Mouse (Mus musculus): Measurements from ENCODE around the gene Uso1. TPM values are rescaled to one million over a fixed set of nuclear protein-coding genes. Genes with fewer than 3 reads are reported as not detected.

Uso1 gene
- 81.3 TPM for polyA plus RNA-seq (2015; fragmentation: Illumina TruSeq; extraction: RNeasy Lipid Tissue Mini Kit (QIAGEN cat#74804); ENCODE audit: insufficient read depth, low replicate concordance)

DNA sequence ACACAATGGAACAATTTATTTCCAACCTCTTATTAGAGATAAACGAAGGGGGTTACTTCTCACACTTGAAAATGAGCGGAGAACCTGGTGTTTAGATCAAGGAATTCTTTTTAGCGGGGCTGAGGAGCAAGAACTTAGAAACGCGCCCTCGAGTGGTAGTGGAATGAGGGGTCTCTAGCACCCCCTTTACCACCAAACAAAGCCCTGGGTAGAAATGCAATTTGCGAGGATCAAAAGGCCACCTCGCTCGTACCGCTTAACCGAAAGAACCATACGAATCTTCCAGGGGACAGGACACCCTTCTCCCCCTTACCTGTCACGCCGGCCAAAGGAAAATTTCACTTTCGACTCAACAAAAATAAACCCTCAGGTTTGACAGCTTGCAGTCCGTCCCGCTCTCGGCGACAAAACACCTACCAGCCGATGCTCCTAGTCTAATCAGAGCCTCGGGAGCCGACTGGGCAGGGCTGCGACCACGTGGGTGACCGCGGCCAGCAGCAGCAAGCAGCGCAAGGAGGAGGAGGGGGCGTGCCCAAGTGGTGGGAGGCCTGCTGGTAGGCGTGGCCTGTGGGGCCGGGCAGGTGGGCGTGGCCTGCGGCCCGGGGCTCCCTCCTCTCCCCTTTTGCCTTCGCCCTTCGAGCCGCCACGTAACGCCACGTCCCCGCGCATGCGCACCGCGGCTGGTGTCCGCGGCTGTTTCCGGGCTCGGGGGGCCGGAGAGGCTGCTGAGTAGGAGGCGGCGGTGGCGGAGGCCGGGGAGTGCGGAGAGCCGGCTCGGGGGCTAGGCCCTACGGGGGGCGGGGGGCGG lies at the start of gene Uso1:
Uso1 (plus strand) TSS at position 700 of the 808 bp plus-strand sequence.

DNA sequence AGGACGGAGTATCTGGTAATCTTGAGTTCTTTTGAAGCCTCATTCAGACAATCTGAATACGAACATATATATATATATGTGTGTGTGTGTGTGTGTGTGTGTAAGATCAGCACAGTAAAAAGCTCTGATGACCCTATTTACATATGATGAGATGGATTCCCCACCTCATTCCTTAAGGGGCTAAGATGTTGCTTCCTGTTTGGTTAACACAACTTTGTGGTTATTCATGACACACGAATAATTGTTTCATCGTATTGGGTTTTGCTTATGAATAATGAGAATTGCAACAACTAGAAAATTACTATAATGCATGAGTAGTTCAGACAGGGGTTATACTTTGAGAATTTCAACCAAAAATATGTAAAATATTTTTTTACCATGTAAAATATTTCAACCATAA lies 77.6 kb downstream of the Uso1 start, which contains the start of gene U90926:
U90926 (minus strand) TSS at position 101 of the 400 bp plus-strand sequence.

Other genes with a start within 250 kb of the Uso1 start
- 121 TPM for gene Rchy1, start 174.9 kb upstream of the Uso1 start, polyA plus RNA-seq (2015; fragmentation: Illumina TruSeq; extraction: RNeasy Lipid Tissue Mini Kit (QIAGEN cat#74804); ENCODE audit: insufficient read depth, low replicate concordance)
- 0.59 TPM for gene Odaph, start 150.5 kb upstream of the Uso1 start, polyA plus RNA-seq (2015; fragmentation: Illumina TruSeq; extraction: RNeasy Lipid Tissue Mini Kit (QIAGEN cat#74804); ENCODE audit: insufficient read depth, low replicate concordance)
- gene Cdkl2, start 94.1 kb upstream of the Uso1 start, polyA plus RNA-seq (2015; fragmentation: Illumina TruSeq; extraction: RNeasy Lipid Tissue Mini Kit (QIAGEN cat#74804); ENCODE audit: insufficient read depth, low replicate concordance), result 1.6 TPM
- gene G3bp2, start 54.2 kb upstream of the Uso1 start, polyA plus RNA-seq (2015; fragmentation: Illumina TruSeq; extraction: RNeasy Lipid Tissue Mini Kit (QIAGEN cat#74804); ENCODE audit: insufficient read depth, low replicate concordance), result 130 TPM
- gene U90926, start 77.5 kb downstream of the Uso1 start, polyA plus RNA-seq (2015; fragmentation: Illumina TruSeq; extraction: RNeasy Lipid Tissue Mini Kit (QIAGEN cat#74804); ENCODE audit: insufficient read depth, low replicate concordance), result not detected
- 3.2 TPM for gene Ppef2, start 118.3 kb downstream of the Uso1 start, polyA plus RNA-seq (2015; fragmentation: Illumina TruSeq; extraction: RNeasy Lipid Tissue Mini Kit (QIAGEN cat#74804); ENCODE audit: insufficient read depth, low replicate concordance)
- 99.9 TPM for gene Naaa, start 140.2 kb downstream of the Uso1 start, polyA plus RNA-seq (2015; fragmentation: Illumina TruSeq; extraction: RNeasy Lipid Tissue Mini Kit (QIAGEN cat#74804); ENCODE audit: insufficient read depth, low replicate concordance)
- 53.9 TPM for gene Sdad1, start 172.5 kb downstream of the Uso1 start, polyA plus RNA-seq (2015; fragmentation: Illumina TruSeq; extraction: RNeasy Lipid Tissue Mini Kit (QIAGEN cat#74804); ENCODE audit: insufficient read depth, low replicate concordance)
- 50.2 TPM for gene Cxcl9, start 190.1 kb downstream of the Uso1 start, polyA plus RNA-seq (2015; fragmentation: Illumina TruSeq; extraction: RNeasy Lipid Tissue Mini Kit (QIAGEN cat#74804); ENCODE audit: insufficient read depth, low replicate concordance)
- gene Art3, start 193.9 kb downstream of the Uso1 start, polyA plus RNA-seq (2015; fragmentation: Illumina TruSeq; extraction: RNeasy Lipid Tissue Mini Kit (QIAGEN cat#74804); ENCODE audit: insufficient read depth, low replicate concordance), result 8.3 TPM
- gene Cxcl10, start 211.0 kb downstream of the Uso1 start, polyA plus RNA-seq (2015; fragmentation: Illumina TruSeq; extraction: RNeasy Lipid Tissue Mini Kit (QIAGEN cat#74804); ENCODE audit: insufficient read depth, low replicate concordance), result 45.5 TPM